8 mouse cellular contexts compared by ENCODE assay signal in genomic region chr2:34530042-34530441, GRCm38 (mm10).
A peak's percentile ranks its signal among the peaks of the same experiment; 100 is the strongest.
DNase-seq lines count a peak whose midpoint lies in the region; ATAC-seq and TF ChIP-seq lines count a peak whose summit lies in the region.

No protein-coding gene starts in this region.

- no peak overlapping the region for H3K4me3 ChIP-seq in hindbrain, embryonic 13.5 days
- no peak overlapping the region for H3K4me3 ChIP-seq in hindbrain, embryonic 16.5 days (ENCODE audit: low read length)
- no peak overlapping the region for H3K4me3 ChIP-seq in E14TG2a.4 (replicated peaks; ENCODE audit: low read length)
- no peak overlapping the region for H3K4me3 ChIP-seq in lung, postnatal 0 days (ENCODE audit: low read depth, low read length)

- 25% methylated on average over 3 of the region's 3 CpGs for whole genome bisulfite sequencing in hindbrain, embryonic 13.5 days
- WGBS in hindbrain, embryonic 16.5 days = 35% methylated on average over 3 of the region's 3 CpGs
- 57% methylated on average over 3 of the region's 3 CpGs for WGBS in lung, postnatal 0 days

- H3K27ac ChIP-seq in hindbrain, embryonic 13.5 days = peak overlapping the region; percentile 59; the same call in 1 of the 2 replicates
- no peak overlapping the region for H3K27ac ChIP-seq in hindbrain, embryonic 16.5 days (ENCODE audit: low read depth, low read length)
- no peak overlapping the region for H3K27ac ChIP-seq in lung, postnatal 0 days (ENCODE audit: low read length)

- no peak for ATAC-seq in hindbrain, embryonic 13.5 days (ENCODE audit: low FRiP score)
- ATAC-seq in hindbrain, embryonic 16.5 days = no peak
- ATAC-seq in lung, postnatal 0 days = no peak
- ATAC-seq in frontal cortex, adult (ENCODE audit: low TSS enrichment) = no peak
- no peak for ATAC-seq in inflammation-experienced regulatory T-cells, adult 6 months

- H3K9me3 ChIP-seq in hindbrain, embryonic 13.5 days = no peaks in the 10 kb centered on the region
- no peaks in the 10 kb centered on the region for H3K9me3 ChIP-seq in hindbrain, embryonic 16.5 days (ENCODE audit: control insufficient read depth, low read length)
- H3K9me3 ChIP-seq in E14TG2a.4 (ENCODE audit: low read length) = no peaks in the 10 kb centered on the region
- no peaks in the 10 kb centered on the region for H3K9me3 ChIP-seq in lung, postnatal 0 days (ENCODE audit: low read length)

- DNase-seq in adrenal gland, postnatal 25 days = peak; percentile 35
- DNase-seq in lung, postnatal 0 days (ENCODE audit: low spot score) = no peak
- no peak for DNase-seq in heart, adult 8-10 months (ENCODE audit: low spot score)

- H3K27me3 ChIP-seq in hindbrain, embryonic 13.5 days = no peaks in the 10 kb centered on the region
- H3K27me3 ChIP-seq in hindbrain, embryonic 16.5 days (replicated peaks; ENCODE audit: control insufficient read depth, insufficient read depth, low read length) = no peaks in the 10 kb centered on the region
- no peaks in the 10 kb centered on the region for H3K27me3 ChIP-seq in E14TG2a.4 (ENCODE audit: insufficient read depth, low read length)
- H3K27me3 ChIP-seq in lung, postnatal 0 days (replicated peaks; ENCODE audit: insufficient read depth, low read length) = no peaks in the 10 kb centered on the region

- peaks cover 56% of the 10 kb centered on the region for H3K4me1 ChIP-seq in hindbrain, embryonic 13.5 days (replicated peaks)
- peaks cover 23% of the 10 kb centered on the region for H3K4me1 ChIP-seq in hindbrain, embryonic 16.5 days (ENCODE audit: control insufficient read depth, insufficient read depth, low read depth, low read length)
- no peaks in the 10 kb centered on the region for H3K4me1 ChIP-seq in E14TG2a.4 (replicated peaks; ENCODE audit: low read depth, low read length)
- peaks cover 3% of the 10 kb centered on the region; the same call in 1 of the 2 replicates for H3K4me1 ChIP-seq in lung, postnatal 0 days (ENCODE audit: insufficient read depth, low read depth, low read length)

- H3K36me3 ChIP-seq in hindbrain, embryonic 13.5 days = no peaks in the 10 kb centered on the region
- no peaks in the 10 kb centered on the region for H3K36me3 ChIP-seq in hindbrain, embryonic 16.5 days (ENCODE audit: control insufficient read depth, insufficient read depth, low read length)
- peaks cover 8% of the 10 kb centered on the region; the same call in 1 of the 2 replicates for H3K36me3 ChIP-seq in E14TG2a.4 (ENCODE audit: insufficient read depth, low read length)
- no peaks in the 10 kb centered on the region for H3K36me3 ChIP-seq in lung, postnatal 0 days (ENCODE audit: insufficient read depth, low read length)

- 0 out of 2 replicates have a peak, but pooled peaks have one; percentile 11 for TF ChIP-seq CTCF in E14TG2a.4 (conservative IDR thresholded peaks at IDR 0.05; ENCODE audit: low read length)
- peak; percentile 52 for TF ChIP-seq CTCF in lung, postnatal 0 days (IDR thresholded peaks at IDR 0.05)

- H3K4me2 ChIP-seq in hindbrain, embryonic 13.5 days = no peak overlapping the region
- no peak overlapping the region for H3K4me2 ChIP-seq in hindbrain, embryonic 16.5 days (ENCODE audit: low read length)
- H3K4me2 ChIP-seq in lung, postnatal 0 days (replicated peaks; ENCODE audit: low read depth, low read length) = no peak overlapping the region

- H3K9ac ChIP-seq in hindbrain, embryonic 13.5 days = no peak overlapping the region
- H3K9ac ChIP-seq in hindbrain, embryonic 16.5 days (ENCODE audit: low read depth, low read length) = no peak overlapping the region
- no peak overlapping the region for H3K9ac ChIP-seq in lung, postnatal 0 days (replicated peaks; ENCODE audit: low read depth)

- no peak for TF ChIP-seq EP300 in lung, postnatal 0 days (IDR thresholded peaks at IDR 0.05)
